Mouse (Mus musculus) embryonic facial prominence, embryonic 14.5 days (tissue): Measurements from ENCODE around the gene Gm3424. TPM values are rescaled to one million over a fixed set of nuclear protein-coding genes. Genes with fewer than 3 reads are reported as not detected.
A peak's percentile ranks its signal among the peaks of the same experiment; 100 is the strongest.
"Not testable (repeated sequence)": the region's sequence is repeated elsewhere in the genome, so short reads cannot be mapped to it uniquely, and the experiment has no call there.

Experiments
- ATAC-seq: fragments of 200-750 bp; cut with Nextera tagmentation; 2 replicates; pipeline ENCODE4 v1.8.0; 2017; ENCODE audit warnings: low read depth, moderate number of reproducible peaks, moderate TSS enrichment
- DNase-seq: peaks from one replicate; pipeline ENCODE4 v3.0.0-alpha.2; 2015; ENCODE audit warnings: low spot score
- H3K27ac ChIP-seq: fragments of 300-500 bp; sonication (generic); replicated peaks from 2 replicates; pipeline ENCODE4 v1.5.1; 2014; ENCODE audit warnings: low read depth, mild to moderate bottlenecking, low read length, moderate library complexity
- H3K27me3 ChIP-seq: fragments of 300-500 bp; sonication (generic); replicated peaks from 2 replicates; pipeline ENCODE4 v1.6.1; 2014; ENCODE audit warnings: low read length; ENCODE audit not compliant: control insufficient read depth, insufficient read depth
- H3K36me3 ChIP-seq: fragments of 300-500 bp; sonication (generic); 2 replicates; pipeline ENCODE4 v1.6.1; 2014; ENCODE audit warnings: low read length, mixed read lengths; ENCODE audit not compliant: control insufficient read depth, insufficient read depth
- H3K4me1 ChIP-seq: fragments of 300-500 bp; sonication (generic); 2 replicates; pipeline ENCODE4 v1.6.1; 2014; ENCODE audit warnings: antibody characterized with exemption, low read length; ENCODE audit not compliant: control insufficient read depth, insufficient read depth
- H3K4me2 ChIP-seq: fragments of 300-500 bp; sonication (generic); 2 replicates; pipeline ENCODE4 v1.6.1; 2014; ENCODE audit warnings: low read depth, mild to moderate bottlenecking, low read length, moderate library complexity, mixed read lengths
- H3K4me3 ChIP-seq: fragments of 300-500 bp; sonication (generic); 2 replicates; pipeline ENCODE4 v1.5.1; 2014; ENCODE audit warnings: low read depth, mild to moderate bottlenecking, low read length
- H3K9ac ChIP-seq: fragments of 300-500 bp; sonication (generic); 2 replicates; pipeline ENCODE4 v1.6.1; 2014; ENCODE audit warnings: low read depth, mild to moderate bottlenecking, low read length, moderate library complexity, mixed read lengths
- H3K9me3 ChIP-seq: fragments of 300-500 bp; sonication (generic); 2 replicates; pipeline ENCODE4 v1.6.1; 2016; ENCODE audit warnings: low read length; ENCODE audit not compliant: control insufficient read depth
- WGBS: fragments of 180-500 bp; shearing (Covaris S2); extraction: QIAGEN DNeasy Blood & Tissue Kit; methylation state at CpG from one replicate; pipeline ENCODE4 v1.1.7; 2014; 5-methylcytosine and 5-hydroxymethylcytosine counted together
- polyA plus RNA-seq: library from polyadenylated mRNA; unstranded; fragments of >200 nt; fragmentation: Nextera tagmentation; extraction: Ambion mirVana; gene quantifications from 2 replicates; pipeline ENCODE4 v1.2.1, GENCODE M21; 2014

Gene Gm3424
- polyA plus RNA-seq, result not detected in 2 replicates

DNA sequence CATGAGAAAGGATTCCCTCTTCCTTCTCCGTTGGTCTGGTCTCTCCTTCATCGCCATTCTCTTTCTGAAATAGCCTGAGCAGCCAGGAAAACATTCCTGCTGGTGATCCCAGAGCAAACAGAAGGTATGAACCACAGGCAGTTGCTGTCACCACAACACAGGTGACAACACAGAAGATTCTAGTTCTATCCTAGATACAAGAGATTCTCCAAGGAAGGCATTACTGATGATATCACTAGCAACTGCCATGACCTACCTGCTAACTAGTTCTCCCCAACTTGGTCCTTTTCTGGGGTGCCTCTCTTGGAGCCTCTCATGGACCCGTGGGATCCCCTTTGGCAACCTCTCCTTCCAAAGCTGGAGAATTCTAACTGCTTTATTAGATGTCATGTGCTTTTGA, at the start of gene Gm3424:
Gene Gm3424 (minus strand): TSS at position 101 of the 400 bp plus-strand sequence.
- not testable (repeated sequence) for H3K36me3 ChIP-seq, ATAC-seq, H3K27me3 ChIP-seq, DNase-seq, H3K4me2 ChIP-seq, H3K4me1 ChIP-seq, H3K9ac ChIP-seq, H3K4me3 ChIP-seq, H3K9me3 ChIP-seq, H3K27ac ChIP-seq
- WGBS, result no CpG with 5 or more reads among the region's 3 CpGs

DNA sequence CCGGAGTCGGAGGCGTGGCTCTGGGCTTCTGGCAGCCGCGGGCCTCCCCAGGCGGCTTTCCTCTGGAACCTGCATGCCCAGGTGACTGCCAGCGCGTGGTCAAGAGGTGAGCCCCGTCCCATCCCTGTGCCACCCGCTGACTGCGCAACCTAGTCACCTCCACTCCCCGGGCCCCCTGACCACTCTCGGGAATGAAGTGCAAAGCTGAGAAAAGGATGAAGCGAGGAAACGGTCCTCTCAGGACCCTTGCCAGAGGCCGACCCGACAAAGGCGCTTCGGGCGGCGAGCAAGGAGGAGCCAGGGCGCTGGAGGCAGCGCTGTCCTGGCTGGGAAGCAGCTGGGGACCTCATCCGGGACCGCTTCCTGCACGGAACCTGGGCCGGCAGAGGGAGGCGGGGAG, 49.7 kb upstream of the Gm3424 start:
- not testable (repeated sequence) for ATAC-seq, H3K9ac ChIP-seq, H3K27ac ChIP-seq, H3K4me1 ChIP-seq, H3K9me3 ChIP-seq, DNase-seq, H3K36me3 ChIP-seq, H3K27me3 ChIP-seq
- Histone ChIP-seq H3K4me3 (peak overlapping the region; percentile 32), H3K4me2 (peak overlapping the region; percentile 61)
- 0% methylated on average over 9 of the region's 28 CpGs for WGBS

DNA sequence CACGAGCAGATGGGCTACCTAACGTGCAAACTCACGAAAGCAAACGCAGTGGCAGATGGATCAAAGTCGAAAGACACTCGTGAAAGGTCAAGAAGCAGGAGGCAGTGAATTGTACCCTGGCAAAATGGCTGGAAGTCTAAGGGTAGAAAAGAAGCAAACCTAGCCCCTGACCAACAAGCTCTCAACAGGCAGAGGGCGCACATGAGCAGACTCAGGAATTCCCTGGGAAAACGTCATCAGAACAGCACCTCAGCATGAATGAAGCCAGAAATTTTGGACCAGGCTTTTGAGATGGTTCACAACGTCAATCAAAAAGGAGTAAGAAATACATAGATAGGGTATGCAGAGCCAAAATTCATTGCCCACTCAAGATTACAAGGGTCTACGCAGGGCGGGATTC, 49.0 kb upstream of the Gm3424 start:
- H3K36me3 ChIP-seq, H3K4me3 ChIP-seq, H3K9me3 ChIP-seq, H3K9ac ChIP-seq, H3K4me2 ChIP-seq, H3K27me3 ChIP-seq, H3K4me1 ChIP-seq, H3K27ac ChIP-seq, ATAC-seq: not testable (repeated sequence)
- WGBS, result 5% methylated on average over 5 of the region's 11 CpGs
- peak; percentile 54 for DNase-seq

DNA sequence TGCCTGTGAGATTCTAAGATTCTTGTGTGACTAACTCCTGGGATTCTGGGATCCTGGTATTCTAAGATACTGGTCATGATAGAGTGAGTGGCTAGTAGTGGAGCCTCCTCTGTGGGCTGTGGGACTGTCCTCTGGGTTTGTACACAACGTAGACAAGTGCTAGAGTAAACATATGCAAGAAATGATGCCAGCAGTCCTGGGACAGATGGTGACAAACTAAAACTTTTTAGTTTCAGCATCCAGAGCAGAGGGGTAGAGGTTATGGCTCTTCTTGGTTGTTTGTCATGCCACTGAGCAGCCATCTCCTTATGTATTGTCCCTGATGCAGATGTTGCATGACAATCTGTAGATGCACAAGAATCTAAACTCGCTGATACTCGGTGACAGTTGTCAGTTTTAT, 25.8 kb upstream of the Gm3424 start:
- H3K4me1 ChIP-seq, H3K4me2 ChIP-seq, DNase-seq, H3K27ac ChIP-seq, H3K36me3 ChIP-seq, H3K9ac ChIP-seq, H3K9me3 ChIP-seq, H3K4me3 ChIP-seq, ATAC-seq, H3K27me3 ChIP-seq: not testable (repeated sequence)
- 78% methylated on average over 3 of the region's 3 CpGs for WGBS

DNA sequence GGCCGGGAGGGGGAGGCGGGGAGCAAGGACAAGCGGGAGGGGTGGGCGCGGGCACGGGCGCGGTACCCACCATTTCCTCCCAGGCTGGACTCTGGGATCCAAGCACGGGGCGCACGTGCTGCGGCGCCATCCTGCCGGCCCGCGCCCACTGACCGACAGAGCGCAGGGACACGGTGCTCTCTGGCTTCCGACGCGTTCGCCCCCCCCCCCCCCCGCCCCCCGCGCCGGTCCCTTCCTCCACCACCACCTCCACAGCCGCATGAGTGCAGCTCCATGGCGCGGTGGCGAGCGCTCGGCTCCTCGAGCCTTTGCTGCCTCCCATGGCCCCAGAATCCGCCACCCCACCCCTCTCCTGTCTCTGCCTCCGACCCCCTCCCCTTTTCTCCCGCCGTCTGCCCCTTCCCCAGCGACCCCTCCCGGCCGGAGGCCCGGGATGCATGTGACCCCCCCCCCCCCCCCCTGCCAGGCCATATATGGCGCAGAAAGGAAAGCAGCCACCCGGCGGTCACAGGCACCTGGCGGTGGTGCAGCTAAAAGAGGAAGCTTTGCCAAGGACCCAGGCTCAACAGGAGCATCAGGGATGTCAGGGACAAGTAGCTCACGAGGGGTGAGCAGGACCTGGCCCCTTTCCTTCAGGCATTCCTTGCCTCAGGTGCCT, 17.3 kb downstream of the Gm3424 start:
- H3K4me3 ChIP-seq, ATAC-seq, H3K27me3 ChIP-seq, H3K4me1 ChIP-seq, DNase-seq, H3K9ac ChIP-seq, H3K4me2 ChIP-seq, H3K9me3 ChIP-seq, H3K36me3 ChIP-seq, H3K27ac ChIP-seq: not testable (repeated sequence)
- no CpG with 5 or more reads among the region's 47 CpGs for WGBS

DNA sequence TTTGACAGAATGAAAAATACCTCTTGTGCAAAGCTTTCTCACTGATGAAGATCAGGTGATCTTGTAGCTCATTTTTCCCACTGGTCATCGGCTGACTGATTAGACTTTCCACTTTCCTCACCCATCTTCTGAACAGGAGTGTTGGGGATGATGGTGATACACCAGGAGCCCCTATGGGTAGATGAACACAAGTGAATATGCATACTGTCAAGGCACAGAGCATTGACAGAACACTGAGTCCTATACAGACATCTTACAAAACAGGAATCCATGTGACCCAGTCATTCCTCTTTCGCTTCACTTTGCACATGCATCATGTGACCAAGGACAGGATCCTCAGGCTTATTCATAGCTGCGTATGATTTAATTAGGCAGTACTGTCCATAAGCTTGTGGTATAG, 22.2 kb downstream of the Gm3424 start, which contains the start of gene Gm3383:
Gene Gm3383 (minus strand): TSS at position 101 of the 400 bp plus-strand sequence.
- not testable (repeated sequence) for H3K4me3 ChIP-seq, DNase-seq, H3K36me3 ChIP-seq, H3K9ac ChIP-seq, H3K9me3 ChIP-seq, H3K27me3 ChIP-seq, ATAC-seq, H3K27ac ChIP-seq, H3K4me2 ChIP-seq, H3K4me1 ChIP-seq
- WGBS, result no CpG with 5 or more reads among the region's 3 CpGs

Other genes starting within 250 kb of the Gm3424 start
- gene Gm8265, start 197.3 kb downstream of the Gm3424 start, polyA plus RNA-seq, result not detected in 2 replicates
- gene Gm9603, start 142.9 kb downstream of the Gm3424 start, polyA plus RNA-seq, result not detected in 2 replicates
- gene Gm3373, start 88.8 kb downstream of the Gm3424 start, polyA plus RNA-seq, result 0.41 TPM in 1 of 2 replicates, not detected in the other
- 0.58 and 0.68 TPM in 2 replicates for gene Gm3383, start 22.3 kb downstream of the Gm3424 start, polyA plus RNA-seq
- not detected in 2 replicates for gene Gm8237, start 50.1 kb upstream of the Gm3424 start, polyA plus RNA-seq
- 0.36 and 0.63 TPM in 2 replicates for gene Gm3248, start 131.4 kb upstream of the Gm3424 start, polyA plus RNA-seq
- gene Gm3453, start 148.8 kb upstream of the Gm3424 start, polyA plus RNA-seq, result not detected in 2 replicates
- not detected in 2 replicates for gene Gm6337, start 227.9 kb upstream of the Gm3424 start, polyA plus RNA-seq